Mouse (Mus musculus): ENCODE measurements around the gene Mob3c. TPM values are rescaled to one million over a fixed set of nuclear protein-coding genes. Genes with fewer than 3 reads are reported as not detected.

Mob3c gene
- polyA plus RNA-seq, 2 experiments, result 5.0 to 5.6 TPM

- Histone ChIP-seq H3K27ac (peak overlapping the region; percentile 71), H3K36me3 (replicated peaks; ENCODE audit: control insufficient read depth, insufficient read depth, low read depth) (peaks cover 8% of the 10 kb centered on the region; the same call in 1 of the 2 replicates), H3K4me3 (ENCODE audit: insufficient read depth in 1 of 2, low read depth in 2 of 2, low read length in 2 of 2) (peak overlapping the region; percentile 79 to 90), H3K9ac (replicated peaks) (peak overlapping the region; percentile 81), H3K4me1 (replicated peaks; ENCODE audit: control insufficient read depth in 2 of 2, insufficient read depth in 2 of 2, low read length in 1 of 2) (peaks cover 36 to 45% of the 10 kb centered on the region in 2 experiments), H3K9me3 (ENCODE audit: control insufficient read depth, low read length) (no peaks in the 10 kb centered on the region), H3K4me2 (ENCODE audit: low read depth) (peak overlapping the region; percentile 93), H3K27me3 (ENCODE audit: control insufficient read depth, insufficient read depth, low read length) (no peaks in the 10 kb centered on the region)
- 8% methylated on average over 8 of the region's 8 CpGs for WGBS (ENCODE audit: insufficient replicate concordance)
- ATAC-seq (ENCODE audit: insufficient read depth) (no peak), DNase-seq (ENCODE audit: low read depth in 3 of 3, low spot score in 3 of 3) (no peak)
- TF ChIP-seq EP300 (IDR thresholded peaks at IDR 0.05; ENCODE audit: low read depth), result peak; percentile 27; the same call in 1 of the 2 replicates
- no peak for TF ChIP-seq CTCF (IDR thresholded peaks at IDR 0.05; ENCODE audit: low read depth)
Measured at GRCm38 (mm10) chr4:115828572-115828902, 645 bp downstream of the Mob3c start.

- ATAC-seq (ENCODE audit: insufficient read depth), result no peak
- 41% methylated on average over 5 of the region's 5 CpGs for WGBS (ENCODE audit: insufficient replicate concordance)
- Histone ChIP-seq H3K4me3 (ENCODE audit: insufficient read depth in 1 of 2, low read depth in 2 of 2, low read length in 2 of 2) (no peak overlapping the region), H3K9ac (replicated peaks) (no peak overlapping the region), H3K36me3 (replicated peaks; ENCODE audit: control insufficient read depth, insufficient read depth, low read depth) (peaks cover 8% of the 10 kb centered on the region), H3K9me3 (ENCODE audit: control insufficient read depth, low read length) (no peaks in the 10 kb centered on the region), H3K4me2 (ENCODE audit: low read depth) (no peak overlapping the region), H3K4me1 (replicated peaks; ENCODE audit: control insufficient read depth in 2 of 2, insufficient read depth in 2 of 2, low read length in 1 of 2) (peaks cover 17 to 27% of the 10 kb centered on the region in 2 experiments), H3K27me3 (ENCODE audit: control insufficient read depth, insufficient read depth, low read length) (no peaks in the 10 kb centered on the region), H3K27ac (no peak overlapping the region)
- no peak for DNase-seq (ENCODE audit: low read depth in 3 of 3, low spot score in 3 of 3)
- no peak for TF ChIP-seq CTCF (IDR thresholded peaks at IDR 0.05; ENCODE audit: low read depth)
- TF ChIP-seq EP300 (IDR thresholded peaks at IDR 0.05; ENCODE audit: low read depth), result no peak
Measured at GRCm38 (mm10) chr4:115830491-115830890, 2.6 kb downstream of the Mob3c start.

- ATAC-seq (ENCODE audit: insufficient read depth) (no peak), DNase-seq (ENCODE audit: low read depth in 3 of 3, low spot score in 3 of 3) (no peak)
- H3K9me3 ChIP-seq (ENCODE audit: control insufficient read depth, low read length), result no peaks in the 10 kb centered on the region
- peaks cover 17 to 27% of the 10 kb centered on the region in 2 experiments for H3K4me1 ChIP-seq (replicated peaks; ENCODE audit: control insufficient read depth in 2 of 2, insufficient read depth in 2 of 2, low read length in 1 of 2)
- H3K4me3 ChIP-seq (ENCODE audit: insufficient read depth in 1 of 2, low read depth in 2 of 2, low read length in 2 of 2), result no peak overlapping the region
- H3K36me3 ChIP-seq (replicated peaks; ENCODE audit: control insufficient read depth, insufficient read depth, low read depth), result peaks cover 8% of the 10 kb centered on the region
- H3K27me3 ChIP-seq (ENCODE audit: control insufficient read depth, insufficient read depth, low read length), result no peaks in the 10 kb centered on the region
- 90% methylated on average over 22 of the region's 22 CpGs for WGBS (ENCODE audit: insufficient replicate concordance)
- H3K27ac ChIP-seq, result no peak overlapping the region
- no peak overlapping the region for H3K4me2 ChIP-seq (ENCODE audit: low read depth)
- H3K9ac ChIP-seq (replicated peaks), result no peak overlapping the region
- TF ChIP-seq CTCF (IDR thresholded peaks at IDR 0.05; ENCODE audit: low read depth), result no peak
- TF ChIP-seq EP300 (IDR thresholded peaks at IDR 0.05; ENCODE audit: low read depth), result no peak
Measured at GRCm38 (mm10) chr4:115831221-115831620, 3.3 kb downstream of the Mob3c start.

- Histone ChIP-seq H3K4me2 (ENCODE audit: low read depth) (no peak overlapping the region), H3K9me3 (ENCODE audit: control insufficient read depth, low read length) (no peaks in the 10 kb centered on the region), H3K9ac (replicated peaks) (no peak overlapping the region), H3K27me3 (ENCODE audit: control insufficient read depth, insufficient read depth, low read length) (no peaks in the 10 kb centered on the region), H3K4me3 (ENCODE audit: insufficient read depth in 1 of 2, low read depth in 2 of 2, low read length in 2 of 2) (no peak overlapping the region), H3K36me3 (replicated peaks; ENCODE audit: control insufficient read depth, insufficient read depth, low read depth) (peaks cover 8% of the 10 kb centered on the region), H3K27ac (no peak overlapping the region), H3K4me1 (replicated peaks; ENCODE audit: control insufficient read depth in 2 of 2, insufficient read depth in 2 of 2, low read length in 1 of 2) (peaks cover 17 to 27% of the 10 kb centered on the region in 2 experiments)
- ATAC-seq (ENCODE audit: insufficient read depth) (no peak), DNase-seq (ENCODE audit: low read depth in 3 of 3, low spot score in 3 of 3) (no peak)
- no peak for TF ChIP-seq CTCF (IDR thresholded peaks at IDR 0.05; ENCODE audit: low read depth)
- TF ChIP-seq EP300 (IDR thresholded peaks at IDR 0.05; ENCODE audit: low read depth), result no peak
- 64% methylated on average over 2 of the region's 2 CpGs for WGBS (ENCODE audit: insufficient replicate concordance)
Measured at GRCm38 (mm10) chr4:115832040-115832439, 4.1 kb downstream of the Mob3c start.

- H3K9ac ChIP-seq (replicated peaks), result no peak overlapping the region
- peaks cover 8% of the 10 kb centered on the region for H3K36me3 ChIP-seq (replicated peaks; ENCODE audit: control insufficient read depth, insufficient read depth, low read depth)
- 65% methylated on average over 2 of the region's 2 CpGs for WGBS (ENCODE audit: insufficient replicate concordance)
- peaks cover 4 to 16% of the 10 kb centered on the region in 2 experiments for H3K4me1 ChIP-seq (replicated peaks; ENCODE audit: control insufficient read depth in 2 of 2, insufficient read depth in 2 of 2, low read length in 1 of 2)
- DNase-seq (ENCODE audit: low read depth in 3 of 3, low spot score in 3 of 3) (no peak), ATAC-seq (ENCODE audit: insufficient read depth) (no peak)
- no peak for TF ChIP-seq EP300 (IDR thresholded peaks at IDR 0.05; ENCODE audit: low read depth)
- no peak for TF ChIP-seq CTCF (IDR thresholded peaks at IDR 0.05; ENCODE audit: low read depth)
- H3K27ac ChIP-seq, result no peak overlapping the region
- H3K27me3 ChIP-seq (ENCODE audit: control insufficient read depth, insufficient read depth, low read length), result no peaks in the 10 kb centered on the region
- no peak overlapping the region for H3K4me3 ChIP-seq (ENCODE audit: insufficient read depth in 1 of 2, low read depth in 2 of 2, low read length in 2 of 2)
- no peaks in the 10 kb centered on the region for H3K9me3 ChIP-seq (ENCODE audit: control insufficient read depth, low read length)
- no peak overlapping the region for H3K4me2 ChIP-seq (ENCODE audit: low read depth)
Measured at GRCm38 (mm10) chr4:115835576-115835975, 7.7 kb downstream of the Mob3c start.
